Mouse (Mus musculus): ENCODE data around the gene Clcn1. TPM values are rescaled to one million over a fixed set of nuclear protein-coding genes. Genes with fewer than 3 reads are reported as not detected.

Gene Clcn1
- total and polyA plus RNA-seq, 2 experiments = 0.02 to 0.09 TPM

DNA sequence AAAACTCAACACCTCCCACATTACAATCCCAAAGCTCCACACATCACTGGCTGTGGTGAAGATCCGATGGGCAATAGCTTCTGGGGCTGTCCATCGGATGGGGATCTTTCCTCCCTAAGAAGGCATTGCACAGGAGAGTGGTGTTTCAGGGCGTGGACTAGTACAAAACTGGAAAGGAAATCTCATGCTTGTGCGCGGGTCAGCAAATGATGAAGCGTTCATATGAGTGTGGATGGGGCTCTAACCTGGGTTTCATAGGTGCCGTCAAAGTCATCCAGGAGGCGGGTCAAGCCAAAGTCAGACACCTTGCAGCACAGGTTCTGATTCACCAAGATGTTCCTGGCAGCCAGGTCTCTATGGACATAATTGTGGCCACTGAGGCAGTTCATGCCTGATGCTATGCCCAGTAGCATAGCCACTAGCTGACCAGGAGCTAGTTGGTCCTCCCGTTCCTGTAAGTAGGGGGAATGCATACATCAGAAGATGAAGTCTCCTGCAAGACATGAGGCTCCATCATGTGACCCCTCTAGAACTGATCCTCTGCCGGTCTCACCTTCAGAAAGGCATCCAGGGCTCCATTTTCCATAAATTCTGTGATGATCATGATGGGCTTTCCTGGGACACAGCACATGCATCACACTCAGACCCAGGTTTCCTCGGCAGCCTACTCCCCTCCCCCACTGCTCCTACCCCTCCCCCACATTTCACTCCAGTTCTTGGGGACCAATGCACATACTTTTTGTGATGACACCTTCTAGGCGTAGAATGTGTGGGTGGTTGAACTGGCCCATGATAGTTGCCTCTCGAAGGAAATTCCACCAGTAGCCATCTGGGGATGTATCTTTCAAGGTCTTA lies 74.8 kb downstream of the Clcn1 start:
- TF ChIP-seq POLR2A (IDR thresholded peaks at IDR 0.05; ENCODE audit: extremely low read depth, insufficient read depth, low read length) = no peak
- TF ChIP-seq CTCF (IDR thresholded peaks at IDR 0.05; ENCODE audit: low read depth, low read length) = no peak

DNA sequence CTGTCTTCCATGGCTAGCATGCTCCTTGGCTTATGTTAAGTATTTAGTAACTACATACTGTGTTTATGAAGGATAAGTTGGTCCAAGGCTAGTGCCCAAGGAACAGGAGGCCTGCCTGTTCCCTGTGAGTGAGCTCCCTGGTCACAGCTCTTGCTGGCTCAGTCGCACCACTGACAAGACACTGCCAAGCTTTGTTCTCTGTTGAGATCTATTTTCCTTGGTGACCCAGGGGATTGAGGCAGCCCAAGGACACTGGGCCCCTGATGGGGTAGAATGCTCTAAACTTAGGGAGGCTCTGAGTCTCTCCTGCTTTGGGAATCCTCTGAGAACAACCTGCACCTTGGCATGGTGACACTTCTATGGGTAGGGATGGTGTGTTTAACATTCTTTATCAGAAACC lies 75.6 kb downstream of the Clcn1 start:
- TF ChIP-seq POLR2A (IDR thresholded peaks at IDR 0.05; ENCODE audit: extremely low read depth, insufficient read depth, low read length) (no peak), CTCF (IDR thresholded peaks at IDR 0.05; ENCODE audit: low read depth, low read length) (no peak)
- Histone ChIP-seq H3K27ac (replicated peaks; ENCODE audit: insufficient read depth, low read depth, low read length) (no peak overlapping the region), H3K36me3 (ENCODE audit: control insufficient read depth, insufficient read depth, low read length) (peaks cover 49% of the 10 kb centered on the region), H3K27me3 (ENCODE audit: control insufficient read depth, insufficient read depth, low read length) (no peaks in the 10 kb centered on the region), H3K9ac (ENCODE audit: low read depth, low read length) (no peak overlapping the region), H3K4me3 (ENCODE audit: insufficient read depth, low read depth, low read length) (no peak overlapping the region), H3K79me2 (ENCODE audit: control insufficient read depth, insufficient read depth, low read length) (no peaks in the 10 kb centered on the region), H3K4me1 (ENCODE audit: control insufficient read depth, insufficient read depth, low read length) (peaks cover 9% of the 10 kb centered on the region)
- no peak for DNase-seq (ENCODE audit: extremely low read depth, low read depth, low spot score)
- WGBS = 81% methylated on average over 1 of the region's 1 CpGs

More for the DNA sequence above, 74.8 kb downstream of the Clcn1 start:
- H3K36me3 ChIP-seq (ENCODE audit: control insufficient read depth, insufficient read depth, low read length) = peaks cover 49% of the 10 kb centered on the region
- 87% methylated on average over 13 of the region's 13 CpGs for WGBS
- no peak overlapping the region for H3K4me3 ChIP-seq (ENCODE audit: insufficient read depth, low read depth, low read length)
- no peaks in the 10 kb centered on the region for H3K79me2 ChIP-seq (ENCODE audit: control insufficient read depth, insufficient read depth, low read length)
- H3K27me3 ChIP-seq (ENCODE audit: control insufficient read depth, insufficient read depth, low read length) = no peaks in the 10 kb centered on the region
- H3K4me1 ChIP-seq (ENCODE audit: control insufficient read depth, insufficient read depth, low read length) = peaks cover 9% of the 10 kb centered on the region
- no peak overlapping the region for H3K9ac ChIP-seq (ENCODE audit: low read depth, low read length)
- DNase-seq (ENCODE audit: extremely low read depth, low read depth, low spot score) = no peak
- no peak overlapping the region for H3K27ac ChIP-seq (replicated peaks; ENCODE audit: insufficient read depth, low read depth, low read length)

DNA sequence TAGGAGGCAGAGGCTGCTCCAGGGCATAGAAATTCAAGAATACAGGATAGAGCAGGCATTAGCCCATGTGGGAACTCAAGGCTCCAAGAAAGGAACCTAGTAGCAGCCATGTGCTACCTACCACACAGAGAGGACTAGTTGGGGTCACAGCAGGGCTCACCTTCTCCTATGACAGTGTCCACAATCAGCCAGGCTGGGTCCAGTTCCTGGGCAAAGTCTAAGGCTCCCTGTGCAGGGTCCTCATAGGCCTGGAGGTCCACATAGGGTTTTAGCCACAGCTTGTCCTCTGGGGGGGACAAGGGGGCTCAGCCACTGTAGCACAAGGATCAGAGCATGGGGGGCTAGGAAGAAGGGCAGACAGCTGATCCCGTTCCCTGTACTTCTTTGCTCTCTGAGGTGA lies 76.0 kb downstream of the Clcn1 start:
- H3K4me1 ChIP-seq (ENCODE audit: control insufficient read depth, insufficient read depth, low read length) = peaks cover 9% of the 10 kb centered on the region
- no peaks in the 10 kb centered on the region for H3K27me3 ChIP-seq (ENCODE audit: control insufficient read depth, insufficient read depth, low read length)
- H3K79me2 ChIP-seq (ENCODE audit: control insufficient read depth, insufficient read depth, low read length) = no peaks in the 10 kb centered on the region; the same call in 1 of the 2 replicates
- no peak overlapping the region; the same call in 1 of the 2 replicates for H3K27ac ChIP-seq (replicated peaks; ENCODE audit: insufficient read depth, low read depth, low read length)
- 100% methylated on average over 1 of the region's 1 CpGs for WGBS
- H3K36me3 ChIP-seq (ENCODE audit: control insufficient read depth, insufficient read depth, low read length) = peaks cover 46% of the 10 kb centered on the region
- DNase-seq (ENCODE audit: extremely low read depth, low read depth, low spot score) = no peak
- no peak for TF ChIP-seq CTCF (IDR thresholded peaks at IDR 0.05; ENCODE audit: low read depth, low read length)
- no peak for TF ChIP-seq POLR2A (IDR thresholded peaks at IDR 0.05; ENCODE audit: extremely low read depth, insufficient read depth, low read length)
- no peak overlapping the region for H3K4me3 ChIP-seq (ENCODE audit: insufficient read depth, low read depth, low read length)
- no peak overlapping the region for H3K9ac ChIP-seq (ENCODE audit: low read depth, low read length)

DNA sequence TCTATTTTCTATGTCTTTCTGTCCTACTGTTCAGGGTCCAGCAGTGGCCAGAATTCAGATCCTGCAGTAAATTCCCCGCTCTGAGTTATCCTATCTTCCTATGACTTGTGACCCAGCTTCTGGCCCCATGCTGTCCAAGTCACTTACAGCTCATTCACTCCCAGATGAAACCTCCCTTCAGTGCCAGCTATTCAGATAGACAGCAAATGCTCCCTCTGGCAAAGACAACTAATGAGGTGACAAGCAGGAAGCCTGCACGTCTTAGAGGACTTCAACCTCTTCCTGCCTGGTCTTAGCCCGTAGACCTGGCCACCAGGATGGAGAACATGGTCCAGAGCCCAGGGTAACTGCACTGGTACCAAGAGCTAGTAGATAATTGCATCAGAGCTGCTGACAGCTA lies 76.5 kb downstream of the Clcn1 start:
- Histone ChIP-seq H3K27ac (replicated peaks; ENCODE audit: insufficient read depth, low read depth, low read length) (no peak overlapping the region), H3K4me1 (ENCODE audit: control insufficient read depth, insufficient read depth, low read length) (peaks cover 9% of the 10 kb centered on the region), H3K4me3 (ENCODE audit: insufficient read depth, low read depth, low read length) (no peak overlapping the region), H3K36me3 (ENCODE audit: control insufficient read depth, insufficient read depth, low read length) (peaks cover 43% of the 10 kb centered on the region), H3K27me3 (ENCODE audit: control insufficient read depth, insufficient read depth, low read length) (no peaks in the 10 kb centered on the region), H3K9ac (ENCODE audit: low read depth, low read length) (no peak overlapping the region), H3K79me2 (ENCODE audit: control insufficient read depth, insufficient read depth, low read length) (no peaks in the 10 kb centered on the region; the same call in 1 of the 2 replicates)
- no peak for DNase-seq (ENCODE audit: extremely low read depth, low read depth, low spot score)
- TF ChIP-seq POLR2A (IDR thresholded peaks at IDR 0.05; ENCODE audit: extremely low read depth, insufficient read depth, low read length) (no peak), CTCF (IDR thresholded peaks at IDR 0.05; ENCODE audit: low read depth, low read length) (no peak)
- WGBS = 54% methylated on average over 3 of the region's 3 CpGs

DNA sequence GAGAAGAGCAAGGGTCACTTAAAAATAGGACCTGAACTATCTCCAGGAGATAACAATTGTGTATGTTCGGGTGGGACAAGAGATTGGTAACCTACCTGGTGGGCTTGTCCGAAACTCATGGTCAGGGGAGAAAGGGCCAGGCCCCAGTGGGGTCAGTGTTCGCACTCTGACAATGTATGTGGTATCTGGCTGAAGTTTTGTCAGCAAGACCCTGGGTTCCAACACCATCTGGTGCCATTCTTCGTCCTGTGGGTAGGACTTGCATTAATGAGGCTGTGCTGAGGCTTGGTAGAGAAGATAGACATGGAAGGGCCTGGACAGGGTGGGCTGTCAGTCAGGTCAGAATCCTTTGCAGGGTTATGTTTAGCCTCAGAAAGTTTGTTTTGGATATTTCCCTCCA lies 77.6 kb downstream of the Clcn1 start:
- peaks cover 42% of the 10 kb centered on the region for H3K36me3 ChIP-seq (ENCODE audit: control insufficient read depth, insufficient read depth, low read length)
- DNase-seq (ENCODE audit: extremely low read depth, low read depth, low spot score) = no peak
- TF ChIP-seq CTCF (IDR thresholded peaks at IDR 0.05; ENCODE audit: low read depth, low read length) (no peak), POLR2A (IDR thresholded peaks at IDR 0.05; ENCODE audit: extremely low read depth, insufficient read depth, low read length) (no peak)
- no peaks in the 10 kb centered on the region; the same call in 1 of the 2 replicates for H3K79me2 ChIP-seq (ENCODE audit: control insufficient read depth, insufficient read depth, low read length)
- WGBS = 92% methylated on average over 4 of the region's 4 CpGs
- no peak overlapping the region for H3K4me3 ChIP-seq (ENCODE audit: insufficient read depth, low read depth, low read length)
- H3K27me3 ChIP-seq (ENCODE audit: control insufficient read depth, insufficient read depth, low read length) = no peaks in the 10 kb centered on the region
- H3K4me1 ChIP-seq (ENCODE audit: control insufficient read depth, insufficient read depth, low read length) = peaks cover 9% of the 10 kb centered on the region
- H3K9ac ChIP-seq (ENCODE audit: low read depth, low read length) = no peak overlapping the region
- no peak overlapping the region for H3K27ac ChIP-seq (replicated peaks; ENCODE audit: insufficient read depth, low read depth, low read length)

DNA sequence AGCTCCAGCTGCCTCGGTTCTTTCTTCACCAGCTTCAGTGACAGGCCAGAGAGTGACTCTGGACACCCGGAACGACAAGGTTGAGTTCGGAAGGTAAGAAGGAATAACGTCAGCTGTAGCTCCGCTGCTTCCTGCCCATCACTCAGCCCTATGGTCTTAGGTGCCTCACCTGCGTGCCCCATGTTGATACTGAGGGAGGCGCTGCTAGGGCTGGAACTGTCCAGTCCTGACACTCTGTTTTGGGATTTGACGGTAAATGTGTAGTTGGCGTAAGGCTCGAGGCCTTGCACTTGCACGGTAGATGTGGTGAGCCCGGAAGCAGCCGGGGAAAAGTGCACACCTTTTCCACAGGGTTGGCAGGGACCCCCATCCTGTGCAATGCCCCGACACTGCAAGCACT lies 78.1 kb downstream of the Clcn1 start:
- DNase-seq (ENCODE audit: extremely low read depth, low read depth, low spot score) = no peak
- WGBS = 94% methylated on average over 15 of the region's 15 CpGs
- TF ChIP-seq CTCF (IDR thresholded peaks at IDR 0.05; ENCODE audit: low read depth, low read length) (no peak), POLR2A (IDR thresholded peaks at IDR 0.05; ENCODE audit: extremely low read depth, insufficient read depth, low read length) (no peak)
- no peak overlapping the region for H3K27ac ChIP-seq (replicated peaks; ENCODE audit: insufficient read depth, low read depth, low read length)
- peaks cover 9% of the 10 kb centered on the region for H3K4me1 ChIP-seq (ENCODE audit: control insufficient read depth, insufficient read depth, low read length)
- H3K9ac ChIP-seq (ENCODE audit: low read depth, low read length) = no peak overlapping the region
- H3K4me3 ChIP-seq (ENCODE audit: insufficient read depth, low read depth, low read length) = no peak overlapping the region
- H3K27me3 ChIP-seq (ENCODE audit: control insufficient read depth, insufficient read depth, low read length) = no peaks in the 10 kb centered on the region
- no peaks in the 10 kb centered on the region; the same call in 1 of the 2 replicates for H3K79me2 ChIP-seq (ENCODE audit: control insufficient read depth, insufficient read depth, low read length)
- H3K36me3 ChIP-seq (ENCODE audit: control insufficient read depth, insufficient read depth, low read length) = peaks cover 38% of the 10 kb centered on the region
